Comparison of ENCODE assay signal across 33 mouse cellular contexts in genomic region chr8:86721490-86721889, GRCm38 (mm10). TPM values are rescaled to one million over a fixed set of nuclear protein-coding genes. Genes with fewer than 3 reads are reported as not detected.
"Had no signal": no experiment of that assay in that cellular context is flagged by ENCODE, and none has a peak within 500 bp of the region (broad histone marks: within the 10 kb centered on the region; RNA-seq: fewer than 3 reads in every experiment).

No protein-coding gene starts in this region.

- H3K4me3 ChIP-seq: limb, embryonic 10.5 days; limb, embryonic 12.5 days; limb, embryonic 13.5 days; limb, embryonic 15.5 days; liver, embryonic 12.5 days; liver, embryonic 13.5 days; liver, embryonic 15.5 days; lung, embryonic 15.5 days; megakaryocyte, embryonic 14.5 days; midbrain, embryonic 10.5 days; midbrain, embryonic 12.5 days; midbrain, embryonic 13.5 days; midbrain, embryonic 15.5 days; myocyte; neural tube, embryonic 12.5 days had no signal

- H3K9ac ChIP-seq: limb, embryonic 12.5 days; limb, embryonic 13.5 days; limb, embryonic 15.5 days; liver, embryonic 12.5 days; liver, embryonic 13.5 days; liver, embryonic 14.5 days; liver, embryonic 15.5 days; liver, postnatal 0 days; lung, embryonic 14.5 days; lung, embryonic 15.5 days; midbrain, embryonic 12.5 days; midbrain, embryonic 13.5 days; midbrain, embryonic 15.5 days; neural tube, embryonic 12.5 days had no signal

- ATAC-seq: liver, embryonic 12.5 days; liver, postnatal 0 days; lung, postnatal 0 days; midbrain, embryonic 13.5 days; midbrain, embryonic 15.5 days; midbrain, embryonic 16.5 days had no signal

- DNase-seq: left cerebral cortex, postnatal 4 days; liver; liver, embryonic 13.5 days; liver, postnatal 0 days; lung, adult 18-20 months; lung, adult 2 months; lung, embryonic 14.5 days; lung, postnatal 10 days; lung, postnatal 14 days; lung, postnatal 4 days; midbrain, embryonic 14.5 days had no signal

- H3K27ac ChIP-seq: limb, embryonic 10.5 days; limb, embryonic 12.5 days; limb, embryonic 13.5 days; limb, embryonic 15.5 days; liver, embryonic 12.5 days; liver, embryonic 13.5 days; liver, embryonic 14.5 days; liver, embryonic 15.5 days; lung, embryonic 15.5 days; macrophage; midbrain, embryonic 10.5 days; midbrain, embryonic 12.5 days; midbrain, embryonic 13.5 days; midbrain, embryonic 15.5 days; neural tube, embryonic 12.5 days had no signal

- H3K4me2 ChIP-seq: limb, embryonic 12.5 days; limb, embryonic 13.5 days; limb, embryonic 15.5 days; liver, embryonic 11.5 days; liver, embryonic 12.5 days; liver, embryonic 13.5 days; liver, embryonic 15.5 days; lung, embryonic 14.5 days; lung, embryonic 15.5 days; midbrain, embryonic 12.5 days; midbrain, embryonic 13.5 days; midbrain, embryonic 15.5 days; neural tube, embryonic 12.5 days had no signal

- H3K9me3 ChIP-seq: limb, embryonic 10.5 days; limb, embryonic 12.5 days; limb, embryonic 13.5 days; limb, embryonic 15.5 days; liver, embryonic 12.5 days; liver, embryonic 13.5 days; liver, embryonic 15.5 days; lung, embryonic 15.5 days; megakaryocyte, embryonic 14.5 days; midbrain, embryonic 10.5 days; midbrain, embryonic 12.5 days; midbrain, embryonic 13.5 days; midbrain, embryonic 15.5 days; neural tube, embryonic 12.5 days had no signal

- H3K36me3 ChIP-seq: midbrain, embryonic 15.5 days had no signal

- H3K27me3 ChIP-seq: limb, embryonic 12.5 days; limb, embryonic 13.5 days; limb, embryonic 15.5 days; liver, embryonic 12.5 days; liver, embryonic 13.5 days; liver, embryonic 15.5 days; lung, embryonic 15.5 days; megakaryocyte, embryonic 14.5 days; midbrain, embryonic 12.5 days; midbrain, embryonic 13.5 days; midbrain, embryonic 15.5 days; neural tube, embryonic 12.5 days had no signal

- H3K4me1 ChIP-seq: limb, embryonic 10.5 days; limb, embryonic 12.5 days; limb, embryonic 13.5 days; limb, embryonic 15.5 days; midbrain, embryonic 10.5 days; midbrain, embryonic 12.5 days; midbrain, embryonic 13.5 days; midbrain, embryonic 15.5 days; neural tube, embryonic 12.5 days had no signal

RNA-seq across cellular contexts. Expression of gene Gm10638, which starts 24.0 kb away (rescaled TPM):
- total RNA-seq: liver, adult 2 months; megakaryocyte, adult 5-6 weeks; monocyte, adult 5-6 weeks had no signal
- polyA plus RNA-seq: macrophage had no signal
